Mouse (Mus musculus) spleen, adult 10 weeks (tissue): ENCODE measurements around the gene Tjp3. TPM values are rescaled to one million over a fixed set of nuclear protein-coding genes. Genes with fewer than 3 reads are reported as not detected.

Experiments used
- polyA plus RNA-seq: library from polyadenylated mRNA; stranded (reverse); fragments of 350-450 nt; fragmentation: Illumina TruSeq; extraction: RNeasy Lipid Tissue Mini Kit (QIAGEN cat#74804); gene quantifications from one replicate; pipeline ENCODE4 v1.2.3, GENCODE M21; 2015; ENCODE audit warnings: low replicate concordance; ENCODE audit not compliant: insufficient read depth

Tjp3 gene
- 2.6 TPM for polyA plus RNA-seq

GRCm38 (mm10) chr10:81291511-81292104, at the start of gene Tjp3:
TSS of gene Tjp3 (minus strand) at chr10:81291581.

GRCm38 (mm10) chr10:81328386-81328785, 37.0 kb upstream of the Tjp3 start, which contains the start of gene Tbxa2r:
TSS of gene Tbxa2r (plus strand) at chr10:81328731.

GRCm38 (mm10) chr10:81320550-81321347, 29.4 kb upstream of the Tjp3 start, which contains the start of gene Cactin:
TSS of gene Cactin (plus strand) at chr10:81321103.

GRCm38 (mm10) chr10:81292554-81293333, 1.4 kb upstream of the Tjp3 start, which contains the start of gene Pip5k1c:
TSS of gene Pip5k1c (plus strand) at chr10:81292963.

GRCm38 (mm10) chr10:81266211-81267105, 24.9 kb downstream of the Tjp3 start, which contains the start of the genes Mrpl54 and Apba3:
TSS of gene Mrpl54 (minus strand) at chr10:81266934.
TSS of gene Apba3 (plus strand) at chr10:81266960.

GRCm38 (mm10) chr10:81252424-81253419, 38.7 kb downstream of the Tjp3 start, which contains the start of gene Matk:
TSS of gene Matk (plus strand) at chr10:81252935.

GRCm38 (mm10) chr10:81232580-81233225, 58.7 kb downstream of the Tjp3 start, which contains the start of gene Zfr2:
TSS of gene Zfr2 (plus strand) at chr10:81233155.

GRCm38 (mm10) chr10:81230438-81231332, 60.7 kb downstream of the Tjp3 start, which contains the start of gene Atcay:
TSS of gene Atcay (minus strand) at chr10:81230833.

Other genes with a start within 250 kb of the Tjp3 start
- gene Sgta, start 231.4 kb downstream of the Tjp3 start, polyA plus RNA-seq = 21.1 TPM
- 4.1 TPM for gene Thop1, start 221.5 kb downstream of the Tjp3 start, polyA plus RNA-seq
- not detected for gene Creb3l3, start 192.7 kb downstream of the Tjp3 start, polyA plus RNA-seq
- gene Map2k2, start 185.7 kb downstream of the Tjp3 start, polyA plus RNA-seq = 27.7 TPM
- 14.0 TPM for gene Zbtb7a, start 156.4 kb downstream of the Tjp3 start, polyA plus RNA-seq
- gene Pias4, start 123.7 kb downstream of the Tjp3 start, polyA plus RNA-seq = 10.8 TPM
- 451 TPM for gene Eef2, start 115.0 kb downstream of the Tjp3 start, polyA plus RNA-seq
- 8.6 TPM for gene Dapk3, start 108.6 kb downstream of the Tjp3 start, polyA plus RNA-seq
- gene 4930442H23Rik, start 107.7 kb downstream of the Tjp3 start, polyA plus RNA-seq = not detected
- gene Nmrk2, start 89.5 kb downstream of the Tjp3 start, polyA plus RNA-seq = not detected
- 1.2 TPM for gene Atcay, start 60.7 kb downstream of the Tjp3 start, polyA plus RNA-seq
- gene Zfr2, start 58.4 kb downstream of the Tjp3 start, polyA plus RNA-seq = 1.5 TPM
- 4.6 TPM for gene Matk, start 38.6 kb downstream of the Tjp3 start, polyA plus RNA-seq
- 28.9 TPM for gene Mrpl54, start 24.6 kb downstream of the Tjp3 start, polyA plus RNA-seq
- 11.9 TPM for gene Apba3, start 24.6 kb downstream of the Tjp3 start, polyA plus RNA-seq
- gene Pip5k1c, start 1.4 kb upstream of the Tjp3 start, polyA plus RNA-seq = 26.7 TPM
- gene Cactin, start 29.5 kb upstream of the Tjp3 start, polyA plus RNA-seq = 5.0 TPM
- gene Tbxa2r, start 37.1 kb upstream of the Tjp3 start, polyA plus RNA-seq = 3.0 TPM
- gene Gipc3, start 51.7 kb upstream of the Tjp3 start, polyA plus RNA-seq = 0.59 TPM
- gene Hmg20b, start 58.9 kb upstream of the Tjp3 start, polyA plus RNA-seq = 30.0 TPM
- 2.8 TPM for gene Mfsd12, start 65.9 kb upstream of the Tjp3 start, polyA plus RNA-seq
- gene 4930404N11Rik, start 74.2 kb upstream of the Tjp3 start, polyA plus RNA-seq = 0.18 TPM
- gene Fzr1, start 86.9 kb upstream of the Tjp3 start, polyA plus RNA-seq = 7.7 TPM
- gene Dohh, start 92.8 kb upstream of the Tjp3 start, polyA plus RNA-seq = 1.9 TPM
- gene Gm48551, start 92.9 kb upstream of the Tjp3 start, polyA plus RNA-seq = 3.2 TPM
- 0.43 TPM for gene Gm48552, start 97.4 kb upstream of the Tjp3 start, polyA plus RNA-seq
- 9.5 TPM for gene Smim24, start 101.5 kb upstream of the Tjp3 start, polyA plus RNA-seq
- gene Nfic, start 164.1 kb upstream of the Tjp3 start, polyA plus RNA-seq = 9.4 TPM
- 0.15 TPM for gene Celf5, start 191.1 kb upstream of the Tjp3 start, polyA plus RNA-seq
- gene Ncln, start 204.8 kb upstream of the Tjp3 start, polyA plus RNA-seq = 27.7 TPM
- 15.6 TPM for gene S1pr4, start 208.6 kb upstream of the Tjp3 start, polyA plus RNA-seq
- gene Gna15, start 232.6 kb upstream of the Tjp3 start, polyA plus RNA-seq = 9.4 TPM